Mouse (Mus musculus): ENCODE results near the gene Dscaml1.

Dscaml1 gene

GRCm38 (mm10) chr9:45411803-45412202, 14.6 kb upstream of the Dscaml1 start:
- DNase-seq (ENCODE audit: low spot score) = no peak

DNA sequence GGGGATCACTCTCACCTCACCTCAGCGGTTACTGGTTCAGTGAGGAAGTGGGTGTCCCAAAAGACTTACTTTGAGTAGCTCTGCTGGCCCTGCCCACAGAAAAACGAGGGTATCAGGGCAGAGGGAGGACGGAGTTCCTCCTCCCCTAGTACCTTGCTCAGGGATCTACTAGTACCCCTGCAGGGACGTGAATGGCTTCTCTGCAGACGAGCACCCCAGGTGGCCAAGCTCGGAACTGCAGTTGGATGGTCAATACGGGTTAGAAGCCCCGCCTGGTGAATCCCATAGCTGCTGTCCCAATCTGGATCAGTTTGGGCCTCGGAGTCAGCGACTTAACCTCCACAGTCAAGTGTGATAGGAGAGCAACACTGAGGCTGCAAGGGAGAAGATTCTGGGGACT, 14.1 kb upstream of the Dscaml1 start:
- peak; percentile 87 for DNase-seq (ENCODE audit: low spot score)

DNA sequence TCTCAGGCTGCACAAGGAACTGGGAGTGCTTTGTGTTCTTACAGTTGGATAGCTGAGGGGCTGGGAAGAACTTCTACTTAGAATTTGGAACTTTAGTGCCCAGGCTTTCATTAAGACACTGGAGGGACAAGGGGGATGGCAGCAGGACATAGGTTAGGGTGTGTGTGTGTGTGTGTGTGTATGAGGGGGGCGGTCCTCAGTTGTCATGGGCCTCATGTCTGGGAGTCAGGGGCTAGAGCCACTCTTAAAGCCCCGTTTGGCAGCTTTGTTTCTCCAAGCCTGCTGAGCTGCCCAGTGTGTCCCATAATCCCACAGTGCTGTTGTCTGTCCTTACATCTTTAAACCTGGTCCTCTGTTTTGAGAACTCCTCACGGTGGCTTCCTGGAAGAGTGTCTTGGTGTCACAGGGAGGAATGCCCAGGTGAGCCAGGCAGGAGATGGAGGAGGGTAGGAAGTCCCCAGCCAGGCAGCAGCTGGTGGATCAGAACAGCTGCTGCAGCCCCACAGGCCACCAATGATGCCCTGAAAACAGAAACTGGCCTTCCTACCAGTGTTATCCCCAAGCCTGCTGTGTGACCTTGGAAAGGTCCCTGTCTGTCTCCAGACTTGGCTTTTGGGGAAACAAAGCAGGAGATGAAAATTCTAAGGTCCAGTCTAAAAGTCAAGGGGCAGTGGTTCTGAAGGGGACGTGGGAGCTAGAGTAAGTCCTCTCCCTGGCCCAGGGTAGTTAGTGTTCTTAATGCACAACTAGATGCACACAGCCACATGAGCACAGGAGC, 13.5 kb upstream of the Dscaml1 start:
- DNase-seq (ENCODE audit: low spot score) = no peak

DNA sequence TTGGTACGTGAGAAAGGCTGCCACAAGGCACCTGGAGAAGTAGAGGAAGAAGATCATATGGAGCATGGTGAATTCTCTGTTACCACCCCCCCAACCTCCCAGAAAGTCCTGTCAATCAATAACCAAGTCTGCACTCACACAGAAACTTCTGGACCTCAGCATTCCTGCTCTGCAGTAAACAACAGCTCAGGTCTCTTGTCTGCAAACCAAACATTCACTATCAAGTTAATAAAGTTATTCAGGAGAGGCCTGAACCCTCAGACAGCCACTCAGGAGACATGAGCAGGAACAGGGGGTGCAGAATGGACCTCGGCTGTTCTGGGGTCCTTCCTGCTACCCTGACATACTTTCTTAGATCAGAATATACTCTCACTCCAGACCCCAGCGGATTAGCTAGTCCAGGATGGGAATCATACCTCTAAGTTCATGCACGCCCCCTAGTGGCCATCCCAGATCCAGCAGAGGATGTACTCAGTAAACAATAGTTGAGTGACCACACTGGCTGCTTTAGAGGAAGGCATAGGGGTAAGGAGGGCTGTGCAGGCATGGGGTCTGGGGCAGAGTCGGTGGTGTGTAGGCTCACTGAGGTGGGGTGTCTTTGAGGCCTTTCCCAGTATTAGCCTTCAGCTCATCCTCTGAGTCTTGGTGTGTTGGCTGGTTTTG, 12.8 kb upstream of the Dscaml1 start:
- DNase-seq (ENCODE audit: low spot score) = no peak

GRCm38 (mm10) chr9:45415912-45416311, 10.5 kb upstream of the Dscaml1 start:
- peak; percentile 30 for DNase-seq (ENCODE audit: low spot score)

- no peak for DNase-seq (ENCODE audit: low spot score)
Measured at GRCm38 (mm10) chr9:45417245-45417644, 9.2 kb upstream of the Dscaml1 start.

DNA sequence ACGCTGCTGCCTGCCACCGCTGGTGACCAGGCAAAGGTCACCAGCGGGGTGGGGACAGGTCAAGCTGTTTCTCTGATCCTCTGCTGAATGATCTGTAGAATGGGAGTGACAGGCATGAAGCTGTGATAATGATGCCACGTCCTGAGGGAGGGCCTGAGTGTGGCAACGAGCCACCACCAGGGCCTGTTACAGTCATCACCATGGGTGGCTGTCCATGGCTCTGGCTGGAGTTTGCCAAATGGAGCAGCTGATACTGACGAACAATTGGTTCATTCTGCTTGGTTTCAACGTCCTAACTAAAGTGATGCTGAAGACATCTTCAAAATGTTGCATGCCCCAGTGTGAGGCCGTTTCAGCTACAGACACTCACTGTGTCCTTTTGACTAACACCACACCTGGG, 8.2 kb upstream of the Dscaml1 start:
- no peak for DNase-seq (ENCODE audit: low spot score)

GRCm38 (mm10) chr9:45421209-45421608, 5.2 kb upstream of the Dscaml1 start:
- DNase-seq (ENCODE audit: low spot score) = no peak

GRCm38 (mm10) chr9:45422761-45423298, 3.6 kb upstream of the Dscaml1 start:
- no peak for DNase-seq (ENCODE audit: low spot score)

DNA sequence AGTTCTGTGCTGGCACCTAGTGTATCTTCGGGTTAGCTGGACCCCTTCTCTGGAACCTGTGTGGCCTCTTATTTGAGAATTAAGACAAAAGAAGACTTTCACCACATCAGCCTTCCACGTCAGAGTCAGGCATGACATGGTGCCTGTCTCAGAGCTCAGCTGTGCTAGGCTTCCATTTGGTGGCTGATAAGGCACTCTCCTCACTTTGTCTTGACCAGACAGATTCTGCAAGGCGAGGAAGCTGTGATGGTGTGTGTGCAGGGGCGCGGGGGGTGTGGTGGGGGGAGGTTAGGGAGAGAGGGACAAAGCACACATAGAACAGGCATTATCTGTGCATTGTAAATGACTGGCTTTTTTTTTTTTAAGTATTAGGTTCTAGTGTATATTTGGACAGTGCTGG, 3.0 kb downstream of the Dscaml1 start:
- no peak for DNase-seq (ENCODE audit: low spot score)

- DNase-seq (ENCODE audit: low spot score) = no peak
Measured at GRCm38 (mm10) chr9:45429951-45430697, 3.7 kb downstream of the Dscaml1 start.

GRCm38 (mm10) chr9:45430698-45430959, 4.2 kb downstream of the Dscaml1 start:
- DNase-seq (ENCODE audit: low spot score) = no peak

- DNase-seq (ENCODE audit: low spot score) = no peak
Measured at GRCm38 (mm10) chr9:45431150-45431549, 4.7 kb downstream of the Dscaml1 start.

- DNase-seq (ENCODE audit: low spot score) = no peak
Measured at GRCm38 (mm10) chr9:45432639-45433038, 6.2 kb downstream of the Dscaml1 start.

DNA sequence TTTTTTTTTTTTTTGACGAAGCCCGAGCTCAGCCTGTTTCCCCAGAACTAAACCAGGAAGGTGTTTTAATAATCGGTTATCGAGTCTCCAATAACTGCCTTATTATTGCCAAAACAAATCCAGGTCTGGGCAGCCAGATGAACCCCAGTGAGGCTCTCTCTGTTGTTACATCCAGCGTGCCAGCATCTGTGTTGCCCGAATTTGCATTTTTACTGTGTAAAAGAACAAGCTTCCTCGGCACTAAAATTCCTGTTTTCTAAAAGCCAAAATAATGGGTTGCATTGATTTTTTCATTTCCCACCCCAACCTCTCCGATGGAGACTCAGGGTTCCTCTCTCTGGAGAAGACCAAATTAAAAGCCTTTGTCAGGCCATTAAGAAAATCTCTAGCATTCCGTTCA, 6.7 kb downstream of the Dscaml1 start:
- no peak for DNase-seq (ENCODE audit: low spot score)

- DNase-seq (ENCODE audit: low spot score) = no peak
Measured at GRCm38 (mm10) chr9:45434171-45434570, 7.7 kb downstream of the Dscaml1 start.

- no peak for DNase-seq (ENCODE audit: low spot score)
Measured at GRCm38 (mm10) chr9:45439025-45439424, 12.6 kb downstream of the Dscaml1 start.

GRCm38 (mm10) chr9:45440083-45440784, 13.8 kb downstream of the Dscaml1 start:
- DNase-seq (ENCODE audit: low spot score) = no peak

- no peak for DNase-seq (ENCODE audit: low spot score)
Measured at GRCm38 (mm10) chr9:45444251-45444798, 17.9 kb downstream of the Dscaml1 start.

DNA sequence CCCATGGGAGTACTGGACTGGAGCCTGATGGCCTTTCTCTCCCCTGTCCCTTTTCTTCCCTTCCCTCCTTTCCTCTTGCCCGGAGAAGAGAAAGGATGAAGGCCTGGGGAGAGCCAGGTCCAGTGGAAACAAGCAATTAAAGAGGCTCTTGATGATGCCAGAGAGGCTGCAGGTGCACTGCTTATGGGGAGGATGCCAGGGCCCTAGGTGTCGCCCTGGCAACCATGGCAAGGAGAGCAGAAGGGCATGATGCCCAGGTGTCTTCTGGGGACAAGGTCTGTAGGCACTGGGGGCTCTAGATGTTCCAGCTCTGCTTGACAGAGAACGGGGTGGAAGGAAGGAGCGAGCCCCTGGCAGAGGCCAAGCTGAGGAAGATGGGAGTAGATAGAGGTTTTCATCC, 23.2 kb downstream of the Dscaml1 start:
- DNase-seq (ENCODE audit: low spot score) = no peak

GRCm38 (mm10) chr9:45451346-45451745, 24.9 kb downstream of the Dscaml1 start:
- no peak for DNase-seq (ENCODE audit: low spot score)

DNA sequence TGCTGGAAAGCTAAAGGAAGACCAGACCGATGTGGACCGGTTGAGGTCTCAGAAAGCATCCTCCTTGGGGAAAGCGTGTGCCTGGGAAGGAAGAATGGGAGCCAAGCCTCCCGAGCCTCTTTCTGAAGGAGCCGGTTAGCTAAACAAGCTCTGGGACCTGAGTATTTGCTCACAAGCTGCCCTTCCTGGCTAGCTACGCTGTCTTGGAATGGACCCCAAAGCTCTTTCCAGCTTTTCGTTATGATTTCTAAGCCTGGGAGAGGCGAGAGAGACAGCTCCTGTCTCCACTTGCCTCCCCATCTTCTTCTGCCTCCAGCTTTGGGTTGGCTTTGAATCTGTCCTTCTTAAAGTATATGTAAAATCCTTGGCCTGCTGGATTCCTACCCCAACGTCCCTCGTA, 27.6 kb downstream of the Dscaml1 start:
- no peak for DNase-seq (ENCODE audit: low spot score)

All from ovary, postnatal 10 days (tissue).